Mouse (Mus musculus) hindbrain, embryonic 12.5 days (tissue): ENCODE data around the gene Areg. TPM values are rescaled to one million over a fixed set of nuclear protein-coding genes. Genes with fewer than 3 reads are reported as not detected.

Source experiments
- ATAC-seq: fragments of 200-750 bp; cut with Nextera tagmentation; 2 replicates; pipeline ENCODE4 v1.8.0; 2017; ENCODE audit warnings: moderate TSS enrichment; ENCODE audit not compliant: low FRiP score
- H3K27ac ChIP-seq: fragments of 300-500 bp; sonication (generic); 2 replicates; pipeline ENCODE4 v1.5.1; 2016; ENCODE audit warnings: mild to moderate bottlenecking
- H3K27me3 ChIP-seq: fragments of 300-500 bp; sonication (generic); 2 replicates; pipeline ENCODE4 v1.6.1; 2016; ENCODE audit warnings: mild to moderate bottlenecking
- H3K36me3 ChIP-seq: fragments of 300-500 bp; sonication (generic); 2 replicates; pipeline ENCODE4 v1.6.1; 2016; ENCODE audit warnings: mild to moderate bottlenecking
- H3K4me1 ChIP-seq: fragments of 300-500 bp; sonication (generic); 2 replicates; pipeline ENCODE4 v1.6.1; 2016
- H3K4me2 ChIP-seq: fragments of 300-500 bp; sonication (generic); replicated peaks from 2 replicates; pipeline ENCODE4 v1.6.1; 2016; ENCODE audit warnings: mild to moderate bottlenecking
- H3K4me3 ChIP-seq: fragments of 300-500 bp; sonication (generic); 2 replicates; pipeline ENCODE4 v1.5.1; 2016; ENCODE audit warnings: mild to moderate bottlenecking
- H3K9ac ChIP-seq: fragments of 300-500 bp; sonication (generic); 2 replicates; pipeline ENCODE4 v1.6.1; 2016; ENCODE audit warnings: mild to moderate bottlenecking, moderate library complexity
- H3K9me3 ChIP-seq: fragments of 300-500 bp; sonication (generic); replicated peaks from 2 replicates; pipeline ENCODE4 v1.6.1; 2016; ENCODE audit warnings: mild to moderate bottlenecking
- WGBS: fragments of 180-500 bp; shearing (Covaris S2); methylation state at CpG from one replicate; pipeline ENCODE4 v1.1.7; 2016; 5-methylcytosine and 5-hydroxymethylcytosine counted together
- polyA plus RNA-seq: library from polyadenylated mRNA; unstranded; fragments of >200 nt; fragmentation: Nextera tagmentation; extraction: Ambion mirVana; gene quantifications from 2 replicates; pipeline ENCODE4 v1.2.1, GENCODE M21; 2016

Gene Areg
- polyA plus RNA-seq = not detected in 2 replicates

- Histone ChIP-seq H3K27me3 (peaks cover 33% of the 10 kb centered on the region), H3K4me2 (peak within 1 kb of the TSS; percentile 91), H3K27ac (no peak within 1 kb of the TSS), H3K9me3 (no peaks in the 10 kb centered on the region), H3K9ac (peak within 1 kb of the TSS; percentile 40), H3K4me1 (peaks cover 7% of the 10 kb centered on the region), H3K4me3 (peak within 1 kb of the TSS; percentile 61), H3K36me3 (no peaks in the 10 kb centered on the region)
- WGBS = under 1% methylated on average over 43 of the region's 44 CpGs
- ATAC-seq = peak; percentile 87
Measured at GRCm38 (mm10) chr5:91139446-91139873, at the start of gene Areg. Gene Areg, plus strand, starts transcription at chr5:91139599.

GRCm38 (mm10) chr5:91090301-91090700, 49.1 kb upstream of the Areg start:
- 88% methylated on average over 3 of the region's 3 CpGs for WGBS
- Histone ChIP-seq H3K4me2 (no peak overlapping the region), H3K27me3 (no peaks in the 10 kb centered on the region), H3K9me3 (no peaks in the 10 kb centered on the region), H3K27ac (no peak overlapping the region), H3K36me3 (no peaks in the 10 kb centered on the region), H3K9ac (no peak overlapping the region), H3K4me1 (no peaks in the 10 kb centered on the region), H3K4me3 (no peak overlapping the region)
- ATAC-seq = no peak

GRCm38 (mm10) chr5:91097911-91098614, 41.3 kb upstream of the Areg start:
- H3K4me1 ChIP-seq = no peaks in the 10 kb centered on the region
- no peak overlapping the region for H3K4me3 ChIP-seq
- H3K9me3 ChIP-seq = no peaks in the 10 kb centered on the region
- 88% methylated on average over 9 of the region's 10 CpGs for WGBS
- no peak for ATAC-seq
- no peak overlapping the region for H3K4me2 ChIP-seq
- no peak overlapping the region for H3K27ac ChIP-seq
- H3K36me3 ChIP-seq = no peaks in the 10 kb centered on the region
- H3K9ac ChIP-seq = no peak overlapping the region
- no peaks in the 10 kb centered on the region for H3K27me3 ChIP-seq

- no peaks in the 10 kb centered on the region for H3K4me1 ChIP-seq
- H3K36me3 ChIP-seq = no peaks in the 10 kb centered on the region
- H3K9ac ChIP-seq = no peak overlapping the region
- H3K4me3 ChIP-seq = no peak overlapping the region
- no peaks in the 10 kb centered on the region for H3K9me3 ChIP-seq
- WGBS = 90% methylated on average over 5 of the region's 5 CpGs
- no peak overlapping the region for H3K27ac ChIP-seq
- no peak overlapping the region for H3K4me2 ChIP-seq
- ATAC-seq = no peak
- no peaks in the 10 kb centered on the region for H3K27me3 ChIP-seq
Measured at GRCm38 (mm10) chr5:91101742-91102141, 37.7 kb upstream of the Areg start.

- no peaks in the 10 kb centered on the region for H3K27me3 ChIP-seq
- H3K27ac ChIP-seq = no peak overlapping the region
- H3K9ac ChIP-seq = no peak overlapping the region
- H3K4me3 ChIP-seq = no peak overlapping the region
- no peaks in the 10 kb centered on the region for H3K36me3 ChIP-seq
- no peak for ATAC-seq
- no peaks in the 10 kb centered on the region for H3K4me1 ChIP-seq
- no peak overlapping the region for H3K4me2 ChIP-seq
- WGBS = 82% methylated on average over 7 of the region's 7 CpGs
- H3K9me3 ChIP-seq = no peaks in the 10 kb centered on the region
Measured at GRCm38 (mm10) chr5:91103943-91104665, 35.3 kb upstream of the Areg start.

GRCm38 (mm10) chr5:91106248-91106647, 33.2 kb upstream of the Areg start:
- no peaks in the 10 kb centered on the region for H3K36me3 ChIP-seq
- H3K27me3 ChIP-seq = no peaks in the 10 kb centered on the region
- no peaks in the 10 kb centered on the region for H3K9me3 ChIP-seq
- H3K4me2 ChIP-seq = no peak overlapping the region
- ATAC-seq = no peak
- WGBS = 87% methylated on average over 5 of the region's 5 CpGs
- no peaks in the 10 kb centered on the region for H3K4me1 ChIP-seq
- H3K4me3 ChIP-seq = no peak overlapping the region
- no peak overlapping the region for H3K27ac ChIP-seq
- H3K9ac ChIP-seq = no peak overlapping the region

GRCm38 (mm10) chr5:91110023-91110670, 29.3 kb upstream of the Areg start:
- H3K27me3 ChIP-seq = no peaks in the 10 kb centered on the region
- H3K4me3 ChIP-seq = no peak overlapping the region
- no peaks in the 10 kb centered on the region for H3K4me1 ChIP-seq
- 88% methylated on average over 6 of the region's 6 CpGs for WGBS
- no peak overlapping the region for H3K4me2 ChIP-seq
- H3K36me3 ChIP-seq = no peaks in the 10 kb centered on the region
- ATAC-seq = no peak
- no peak overlapping the region for H3K9ac ChIP-seq
- H3K27ac ChIP-seq = no peak overlapping the region
- no peaks in the 10 kb centered on the region for H3K9me3 ChIP-seq

GRCm38 (mm10) chr5:91111019-91111418, 28.4 kb upstream of the Areg start:
- ATAC-seq = no peak
- H3K4me2 ChIP-seq = no peak overlapping the region
- no peaks in the 10 kb centered on the region for H3K4me1 ChIP-seq
- H3K4me3 ChIP-seq = no peak overlapping the region
- H3K9ac ChIP-seq = no peak overlapping the region
- H3K27ac ChIP-seq = no peak overlapping the region
- WGBS = 87% methylated on average over 8 of the region's 8 CpGs
- no peaks in the 10 kb centered on the region for H3K27me3 ChIP-seq
- no peaks in the 10 kb centered on the region for H3K36me3 ChIP-seq
- H3K9me3 ChIP-seq = no peaks in the 10 kb centered on the region

GRCm38 (mm10) chr5:91113967-91114366, 25.4 kb upstream of the Areg start:
- ATAC-seq = no peak
- Histone ChIP-seq H3K4me1 (no peaks in the 10 kb centered on the region), H3K9me3 (no peaks in the 10 kb centered on the region), H3K27me3 (no peaks in the 10 kb centered on the region), H3K9ac (no peak overlapping the region), H3K4me3 (no peak overlapping the region), H3K36me3 (no peaks in the 10 kb centered on the region), H3K27ac (no peak overlapping the region), H3K4me2 (no peak overlapping the region)
- 91% methylated on average over 2 of the region's 2 CpGs for WGBS

- 71% methylated on average over 1 of the region's 1 CpGs for WGBS
- Histone ChIP-seq H3K9me3 (no peaks in the 10 kb centered on the region), H3K27ac (no peak overlapping the region), H3K4me2 (no peak overlapping the region), H3K4me3 (no peak overlapping the region), H3K27me3 (no peaks in the 10 kb centered on the region), H3K9ac (no peak overlapping the region), H3K36me3 (no peaks in the 10 kb centered on the region), H3K4me1 (no peaks in the 10 kb centered on the region)
- ATAC-seq = no peak
Measured at GRCm38 (mm10) chr5:91114574-91114973, 24.8 kb upstream of the Areg start.

- no peak overlapping the region for H3K4me3 ChIP-seq
- H3K27me3 ChIP-seq = no peaks in the 10 kb centered on the region
- no peaks in the 10 kb centered on the region for H3K36me3 ChIP-seq
- no peak overlapping the region for H3K4me2 ChIP-seq
- ATAC-seq = no peak
- no peaks in the 10 kb centered on the region for H3K9me3 ChIP-seq
- no peaks in the 10 kb centered on the region for H3K4me1 ChIP-seq
- H3K27ac ChIP-seq = no peak overlapping the region
- no peak overlapping the region for H3K9ac ChIP-seq
Measured at GRCm38 (mm10) chr5:91118618-91119017, 20.8 kb upstream of the Areg start.

- no peak overlapping the region for H3K4me3 ChIP-seq
- H3K4me1 ChIP-seq = no peaks in the 10 kb centered on the region
- no peak for ATAC-seq
- WGBS = 82% methylated on average over 4 of the region's 4 CpGs
- no peak overlapping the region for H3K4me2 ChIP-seq
- H3K36me3 ChIP-seq = no peaks in the 10 kb centered on the region
- H3K27ac ChIP-seq = no peak overlapping the region
- no peaks in the 10 kb centered on the region for H3K27me3 ChIP-seq
- H3K9me3 ChIP-seq = no peaks in the 10 kb centered on the region
- H3K9ac ChIP-seq = no peak overlapping the region
Measured at GRCm38 (mm10) chr5:91123404-91123803, 16.0 kb upstream of the Areg start.
